Mouse (Mus musculus): ENCODE measurements around the gene Dimt1. TPM values are rescaled to one million over a fixed set of nuclear protein-coding genes. Genes with fewer than 3 reads are reported as not detected.
"Not testable (repeated sequence)": the region's sequence is repeated elsewhere in the genome, so short reads cannot be mapped to it uniquely, and the experiment has no call there.

Gene Dimt1
- polyA plus RNA-seq (2016; fragmentation: Nextera tagmentation; extraction: Ambion mirVana): 52.2 and 53.9 TPM in 2 replicates

DNA sequence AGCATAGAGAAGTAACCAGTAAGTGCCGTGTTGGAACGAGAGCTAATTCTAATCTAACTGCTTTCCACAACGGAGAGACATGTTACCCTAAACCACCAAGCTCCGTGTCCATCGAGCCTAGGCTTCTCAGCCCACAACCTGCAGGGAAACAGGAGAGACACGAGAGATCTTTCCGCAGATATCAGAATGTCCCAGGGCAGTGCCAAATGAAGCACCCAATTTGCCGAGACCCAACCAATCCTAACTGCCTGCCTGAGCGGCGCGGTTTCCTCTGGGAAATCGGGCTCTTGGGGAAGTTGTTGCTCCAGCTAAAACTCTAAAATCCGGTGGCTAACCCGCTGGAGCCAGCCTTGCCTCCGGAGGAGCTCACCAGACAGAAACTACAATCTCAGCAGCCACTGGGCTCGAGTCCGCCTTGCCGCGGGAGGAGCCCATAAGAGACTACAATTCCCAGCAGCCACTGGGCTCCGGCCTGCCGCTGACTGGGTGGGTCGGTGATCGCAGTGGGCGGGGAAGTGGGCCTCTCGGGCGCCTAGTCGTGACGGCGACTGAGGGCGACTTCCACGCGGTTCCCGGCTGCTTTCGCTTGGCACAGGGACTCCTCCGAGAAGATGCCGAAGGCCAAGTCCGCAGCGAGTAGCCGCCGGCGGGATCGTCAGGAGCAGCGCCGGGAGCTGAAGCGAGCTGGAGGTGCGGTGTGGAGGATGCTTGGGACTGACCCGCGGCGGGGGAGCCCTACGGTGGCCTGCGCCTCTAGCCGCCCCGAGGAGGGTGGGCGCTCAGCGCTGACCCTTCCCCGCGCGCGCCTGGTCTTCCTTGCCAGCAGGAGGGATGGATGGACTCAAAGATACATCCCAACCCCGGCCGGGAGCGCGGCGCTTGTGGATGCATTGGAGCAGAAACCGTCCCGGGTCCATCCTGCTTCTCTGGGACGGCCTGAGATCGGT lies at the start of gene Dimt1:
TSS of gene Dimt1 (plus strand) at position 534 of the 947 bp plus-strand sequence.
- Histone ChIP-seq H3K27ac (peak within 1 kb of the TSS; percentile 91), H3K9me3 (replicated peaks) (no peaks in the 10 kb centered on the region), H3K36me3 (peaks cover 29% of the 10 kb centered on the region), H3K4me3 (peak within 1 kb of the TSS; percentile 84), H3K4me1 (peaks cover 8% of the 10 kb centered on the region), H3K27me3 (ENCODE audit: low read depth, poor library complexity, severe bottlenecking) (no peaks in the 10 kb centered on the region)
- WGBS: under 1% methylated on average over 68 of the region's 68 CpGs
- peak; percentile 92 for DNase-seq (ENCODE audit: low spot score)

DNA sequence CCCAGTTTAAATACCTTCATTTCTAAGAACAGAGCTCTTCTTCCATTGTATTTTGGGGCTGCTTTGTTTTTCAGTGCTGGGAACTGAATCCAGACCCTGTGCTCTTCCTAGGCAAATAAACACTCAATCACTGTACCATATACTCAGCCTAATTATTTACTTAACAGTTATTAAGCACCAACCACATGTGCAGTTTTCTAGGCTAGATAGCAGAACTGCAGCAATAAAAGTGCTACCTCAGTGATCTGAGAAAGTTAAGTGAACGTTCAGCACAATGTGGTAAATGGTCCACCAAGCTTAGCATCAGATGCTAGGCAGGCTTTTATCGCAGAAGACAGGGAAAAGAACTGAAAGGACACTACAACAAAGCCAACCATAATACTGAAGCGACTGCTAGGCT lies 42.3 kb upstream of the Dimt1 start:
- H3K9me3 ChIP-seq (replicated peaks): no peaks in the 10 kb centered on the region
- no peak overlapping the region for H3K4me3 ChIP-seq
- H3K27ac ChIP-seq: no peak overlapping the region
- DNase-seq (ENCODE audit: low spot score): no peak
- WGBS: 85% methylated on average over 3 of the region's 3 CpGs
- H3K27me3 ChIP-seq (ENCODE audit: low read depth, poor library complexity, severe bottlenecking): no peaks in the 10 kb centered on the region
- H3K4me1 ChIP-seq: no peaks in the 10 kb centered on the region
- H3K36me3 ChIP-seq: peaks cover 72% of the 10 kb centered on the region

DNA sequence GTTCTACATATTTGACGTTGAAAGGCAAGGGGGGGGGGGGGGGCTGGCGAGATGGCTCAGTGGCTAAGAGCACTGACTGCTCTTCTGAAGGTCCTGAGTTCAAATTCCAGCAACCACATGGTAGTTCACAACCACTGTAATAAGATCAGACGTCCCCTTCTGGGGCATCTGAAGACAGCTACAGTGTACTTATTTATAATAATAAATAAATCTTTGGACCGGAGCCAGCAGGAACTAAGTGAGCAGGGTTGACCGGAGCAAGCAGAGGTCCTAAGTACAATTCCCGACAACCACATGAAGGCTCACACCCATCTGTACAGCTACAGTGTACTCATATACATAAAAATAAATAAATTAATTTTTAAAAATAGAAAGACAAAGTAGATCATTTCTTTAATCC lies 41.8 kb upstream of the Dimt1 start:
- not testable (repeated sequence) for DNase-seq (ENCODE audit: low spot score); H3K27ac ChIP-seq; H3K27me3 ChIP-seq (ENCODE audit: low read depth, poor library complexity, severe bottlenecking); H3K4me1 ChIP-seq; H3K4me3 ChIP-seq; H3K9me3 ChIP-seq (replicated peaks)
- WGBS: 94% methylated on average over 6 of the region's 6 CpGs
- H3K36me3 ChIP-seq: peaks cover 72% of the 10 kb centered on the region

GRCm38 (mm10) chr13:106907273-106907672 lies 39.7 kb upstream of the Dimt1 start:
- H3K27me3 ChIP-seq (ENCODE audit: low read depth, poor library complexity, severe bottlenecking): no peaks in the 10 kb centered on the region
- no peaks in the 10 kb centered on the region for H3K9me3 ChIP-seq (replicated peaks)
- H3K36me3 ChIP-seq: peaks cover 76% of the 10 kb centered on the region
- H3K4me1 ChIP-seq: no peaks in the 10 kb centered on the region
- over 99% methylated on average over 4 of the region's 4 CpGs for WGBS
- H3K27ac ChIP-seq: no peak overlapping the region
- no peak overlapping the region for H3K4me3 ChIP-seq
- no peak for DNase-seq (ENCODE audit: low spot score)

DNA sequence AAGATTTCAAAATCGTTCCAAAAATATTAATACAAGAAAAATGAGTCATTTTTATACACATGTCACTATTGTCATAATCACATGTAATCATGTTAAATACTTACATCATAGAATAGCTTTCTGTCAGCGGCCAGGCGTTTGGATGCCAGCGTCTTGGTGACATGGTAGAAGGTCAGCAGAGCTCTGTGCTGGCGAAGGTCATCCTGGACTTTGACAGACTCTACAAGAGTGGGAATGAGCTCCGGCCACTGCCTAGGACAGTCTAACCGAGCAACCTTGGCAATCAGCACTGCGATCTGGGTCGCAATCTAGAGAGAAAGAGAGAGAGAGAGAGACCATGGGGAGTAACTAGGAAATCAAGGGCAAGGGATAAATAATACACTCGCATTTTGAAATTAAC lies 36.8 kb upstream of the Dimt1 start:
- H3K9me3 ChIP-seq (replicated peaks): no peaks in the 10 kb centered on the region
- no peaks in the 10 kb centered on the region for H3K27me3 ChIP-seq (ENCODE audit: low read depth, poor library complexity, severe bottlenecking)
- DNase-seq (ENCODE audit: low spot score): no peak
- H3K36me3 ChIP-seq: peaks cover 69% of the 10 kb centered on the region
- WGBS: 95% methylated on average over 10 of the region's 10 CpGs
- no peak overlapping the region for H3K27ac ChIP-seq
- no peaks in the 10 kb centered on the region for H3K4me1 ChIP-seq
- no peak overlapping the region for H3K4me3 ChIP-seq

GRCm38 (mm10) chr13:106913125-106913736 lies 33.7 kb upstream of the Dimt1 start:
- Histone ChIP-seq H3K9me3 (replicated peaks) (no peaks in the 10 kb centered on the region), H3K27me3 (ENCODE audit: low read depth, poor library complexity, severe bottlenecking) (no peaks in the 10 kb centered on the region), H3K4me3 (no peak overlapping the region), H3K4me1 (no peaks in the 10 kb centered on the region), H3K36me3 (peaks cover 56% of the 10 kb centered on the region), H3K27ac (no peak overlapping the region)
- 29% methylated on average over 3 of the region's 3 CpGs for WGBS
- DNase-seq (ENCODE audit: low spot score): no peak

DNA sequence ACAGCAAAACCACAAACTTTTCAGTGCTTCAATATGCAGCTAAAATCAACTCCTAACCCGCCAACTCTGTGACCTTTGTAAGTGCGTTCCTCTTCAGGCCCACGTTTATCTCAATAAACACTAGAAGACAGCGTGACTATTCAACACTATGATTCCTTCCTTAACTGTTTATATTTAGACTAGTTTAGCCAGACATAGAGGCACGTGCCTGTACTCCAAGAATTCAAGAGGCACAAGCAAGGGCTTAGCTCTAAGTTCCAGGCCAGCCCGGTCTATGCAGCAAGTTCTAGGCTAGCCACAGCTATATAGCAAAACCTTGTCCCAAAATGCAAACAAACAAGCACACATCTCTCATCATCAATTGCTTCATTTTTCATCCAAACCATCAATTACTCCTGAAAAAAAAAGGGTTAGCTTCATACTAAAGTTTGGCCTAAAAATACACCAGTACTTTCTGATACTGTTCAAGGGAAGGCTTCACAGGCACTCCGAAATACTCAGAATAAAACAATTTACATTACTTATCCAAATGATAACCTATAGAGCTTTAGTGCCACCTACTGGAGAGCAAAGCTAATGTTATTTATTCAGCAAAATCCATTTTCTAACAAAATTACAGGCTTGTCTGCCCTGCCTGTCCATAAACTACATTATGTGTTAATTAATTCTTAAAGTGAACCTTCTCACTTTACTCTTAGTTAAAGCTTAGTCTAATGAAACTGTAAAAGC lies 28.4 kb upstream of the Dimt1 start:
- WGBS: 91% methylated on average over 7 of the region's 7 CpGs
- no peak overlapping the region for H3K27ac ChIP-seq
- no peaks in the 10 kb centered on the region for H3K27me3 ChIP-seq (ENCODE audit: low read depth, poor library complexity, severe bottlenecking)
- no peak for DNase-seq (ENCODE audit: low spot score)
- no peaks in the 10 kb centered on the region for H3K4me1 ChIP-seq
- no peaks in the 10 kb centered on the region for H3K9me3 ChIP-seq (replicated peaks)
- H3K36me3 ChIP-seq: peaks cover 73% of the 10 kb centered on the region
- no peak overlapping the region for H3K4me3 ChIP-seq

- 91% methylated on average over 3 of the region's 3 CpGs for WGBS
- H3K36me3 ChIP-seq: peaks cover 66% of the 10 kb centered on the region
Observed at GRCm38 (mm10) chr13:106925921-106926320, 21.0 kb upstream of the Dimt1 start.

DNA sequence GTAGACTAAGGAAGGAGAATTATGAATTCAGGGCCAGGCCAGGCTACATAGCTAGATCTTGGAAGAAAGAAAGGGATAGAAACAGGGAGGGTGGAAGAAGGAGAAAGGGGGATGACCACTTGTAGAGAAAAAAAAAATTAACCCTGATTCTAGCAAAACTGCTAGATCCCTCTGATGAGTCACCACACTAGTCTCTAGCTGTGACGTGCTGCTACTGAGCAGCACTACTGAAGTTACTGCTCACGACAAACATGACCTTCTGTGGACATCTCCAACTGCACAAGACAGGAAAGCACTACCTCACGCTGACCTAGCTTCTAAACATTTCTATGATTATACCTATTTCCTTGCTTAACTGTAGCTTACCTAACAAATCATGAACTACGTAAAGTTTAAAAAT lies 18.6 kb upstream of the Dimt1 start:
- no peaks in the 10 kb centered on the region for H3K4me1 ChIP-seq
- no peak for DNase-seq (ENCODE audit: low spot score)
- 94% methylated on average over 4 of the region's 4 CpGs for WGBS
- no peak overlapping the region for H3K27ac ChIP-seq
- no peaks in the 10 kb centered on the region; the same call in 1 of the 2 replicates for H3K9me3 ChIP-seq (replicated peaks)
- H3K36me3 ChIP-seq: peaks cover 46% of the 10 kb centered on the region
- no peaks in the 10 kb centered on the region for H3K27me3 ChIP-seq (ENCODE audit: low read depth, poor library complexity, severe bottlenecking)
- no peak overlapping the region for H3K4me3 ChIP-seq

More at GRCm38 (mm10) chr13:106925921-106926320, 21.0 kb upstream of the Dimt1 start:
- H3K4me3 ChIP-seq; H3K27ac ChIP-seq; DNase-seq (ENCODE audit: low spot score); H3K9me3 ChIP-seq (replicated peaks); H3K4me1 ChIP-seq; H3K27me3 ChIP-seq (ENCODE audit: low read depth, poor library complexity, severe bottlenecking): not testable (repeated sequence)

DNA sequence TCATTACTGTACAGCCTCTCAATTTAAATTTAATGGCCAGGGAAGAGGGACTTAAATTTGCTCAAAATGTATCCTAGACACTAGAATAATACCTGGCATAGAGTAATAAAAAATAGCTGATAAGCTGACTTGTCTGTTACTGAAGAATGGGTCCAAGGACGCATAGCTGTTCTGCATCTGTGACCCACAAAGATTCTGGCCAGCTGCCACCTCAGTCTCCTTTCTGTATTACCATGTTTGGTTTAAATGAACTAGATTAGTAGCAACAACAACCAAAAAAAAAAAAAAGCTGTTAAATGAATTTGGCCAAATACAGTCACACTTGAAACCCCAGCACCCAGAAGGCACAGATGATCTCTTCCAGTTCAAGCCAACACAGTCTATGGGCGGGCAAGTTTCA lies 17.7 kb upstream of the Dimt1 start:
- Histone ChIP-seq H3K4me3 (no peak overlapping the region), H3K27me3 (ENCODE audit: low read depth, poor library complexity, severe bottlenecking) (no peaks in the 10 kb centered on the region), H3K9me3 (replicated peaks) (no peaks in the 10 kb centered on the region; the same call in 1 of the 2 replicates), H3K36me3 (peaks cover 41% of the 10 kb centered on the region), H3K4me1 (no peaks in the 10 kb centered on the region), H3K27ac (no peak overlapping the region)
- 97% methylated on average over 2 of the region's 2 CpGs for WGBS
- DNase-seq (ENCODE audit: low spot score): no peak

GRCm38 (mm10) chr13:106935871-106936255 lies 11.1 kb upstream of the Dimt1 start:
- Histone ChIP-seq H3K4me3 (peak overlapping the region; percentile 99), H3K4me1 (0 out of 2 replicates have a peak, but pooled peaks cover 5% of the 10 kb centered on the region), H3K27me3 (ENCODE audit: low read depth, poor library complexity, severe bottlenecking) (no peaks in the 10 kb centered on the region), H3K9me3 (replicated peaks) (no peaks in the 10 kb centered on the region), H3K36me3 (0 out of 2 replicates have a peak, but pooled peaks cover 5% of the 10 kb centered on the region), H3K27ac (peak overlapping the region; percentile 94)
- DNase-seq (ENCODE audit: low spot score): no peak
- 7% methylated on average over 9 of the region's 9 CpGs for WGBS

DNA sequence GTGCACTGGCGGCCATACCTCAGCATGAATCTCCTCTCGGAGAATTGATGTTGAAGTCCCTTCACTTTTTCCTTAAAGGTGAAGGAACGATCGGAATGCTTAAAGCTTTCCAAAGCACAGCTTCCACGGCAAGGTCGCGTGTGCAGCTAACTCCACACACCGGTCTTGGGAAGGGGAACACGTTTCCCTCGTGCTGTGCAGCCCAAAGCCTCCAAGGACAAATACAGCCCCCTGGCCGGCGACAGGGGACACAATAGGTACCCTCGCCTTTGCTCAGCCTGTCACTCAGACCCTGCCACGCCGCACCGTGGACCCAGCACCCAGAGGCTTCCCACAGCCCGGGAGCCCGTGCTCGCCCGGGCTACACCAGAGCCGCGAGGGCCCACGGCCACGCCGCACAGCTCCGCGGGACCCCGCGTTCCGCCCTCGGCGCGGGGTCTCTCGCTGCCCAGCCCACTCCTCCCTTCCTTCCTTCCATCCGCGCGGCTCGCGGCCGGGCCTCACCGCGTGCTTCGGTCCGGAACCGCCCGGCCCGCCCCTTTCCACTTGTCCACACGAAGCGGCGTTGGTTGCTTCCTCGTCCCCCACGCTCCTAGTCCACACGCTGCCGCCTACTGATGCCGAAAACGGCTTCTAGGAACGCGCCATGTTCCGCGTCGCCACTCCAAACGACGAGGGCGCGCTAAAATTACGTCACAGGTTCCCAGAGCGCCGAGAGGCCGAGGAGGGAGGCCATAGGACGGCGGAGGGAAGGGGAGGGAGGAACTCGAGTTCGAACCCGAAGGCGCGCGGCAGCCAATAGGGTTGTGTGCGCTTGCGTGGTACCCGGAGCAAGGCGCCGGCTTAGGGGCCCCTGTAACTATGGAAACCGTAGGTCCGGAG lies 10.4 kb upstream of the Dimt1 start, which contains the start of gene Ipo11:
TSS of gene Ipo11 (minus strand) at position 703 of the 882 bp plus-strand sequence.
- peak within 1 kb of the TSS; percentile 94 for H3K27ac ChIP-seq
- H3K9me3 ChIP-seq (replicated peaks): no peaks in the 10 kb centered on the region
- 0 out of 2 replicates have a peak, but pooled peaks cover 5% of the 10 kb centered on the region for H3K4me1 ChIP-seq
- H3K4me3 ChIP-seq: peak within 1 kb of the TSS; percentile 99
- no peaks in the 10 kb centered on the region for H3K27me3 ChIP-seq (ENCODE audit: low read depth, poor library complexity, severe bottlenecking)
- H3K36me3 ChIP-seq: 0 out of 2 replicates have a peak, but pooled peaks cover 5% of the 10 kb centered on the region
- under 1% methylated on average over 84 of the region's 84 CpGs for WGBS
- DNase-seq (ENCODE audit: low spot score): peak; percentile 95
